ENCODE assay signal across 21 mouse cellular contexts in genomic region chr5:137335066-137335465, GRCm38 (mm10). TPM values are rescaled to one million over a fixed set of nuclear protein-coding genes. Genes with fewer than 3 reads are reported as not detected.
"Had no signal": no experiment of that assay in that cellular context is flagged by ENCODE, and none has a peak within 500 bp of the region (broad histone marks: within the 10 kb centered on the region; RNA-seq: fewer than 3 reads in every experiment).

No protein-coding gene starts in this region.

- ATAC-seq: liver, postnatal 0 days; midbrain, embryonic 13.5 days; midbrain, embryonic 16.5 days had no signal

- H3K9ac ChIP-seq: liver, embryonic 14.5 days; liver, postnatal 0 days; lung, embryonic 15.5 days; midbrain, embryonic 13.5 days; stomach, embryonic 15.5 days had no signal

- H3K4me2 ChIP-seq: midbrain, embryonic 13.5 days had no signal

- H3K4me3 ChIP-seq: left cerebral cortex, adult 2 months; lung, embryonic 15.5 days; megakaryocyte, embryonic 14.5 days; midbrain, embryonic 10.5 days; midbrain, embryonic 13.5 days; myocyte; stomach, embryonic 15.5 days had no signal

- H3K9me3 ChIP-seq: lung, embryonic 15.5 days; megakaryocyte, embryonic 14.5 days; midbrain, embryonic 10.5 days; midbrain, embryonic 13.5 days; stomach, embryonic 15.5 days had no signal

- H3K27ac ChIP-seq: left cerebral cortex, adult 2 months; liver, embryonic 14.5 days; lung, embryonic 15.5 days; midbrain, embryonic 10.5 days; midbrain, embryonic 13.5 days; stomach, embryonic 15.5 days had no signal

- H3K36me3 ChIP-seq: lung, embryonic 15.5 days; stomach, embryonic 15.5 days had no signal

- DNase-seq: kidney, adult 18-20 months; kidney, postnatal 10 days; kidney, postnatal 36 days; layer of hippocampus, postnatal 36 days; liver, postnatal 0 days; lung, postnatal 10 days; lung, postnatal 36 days; retina, postnatal 1 day; right cerebral cortex, postnatal 25 days; spleen, adult 18-20 months; thymus, postnatal 25 days had no signal

- H3K27me3 ChIP-seq: lung, embryonic 15.5 days; stomach, embryonic 15.5 days had no signal

RNA-seq across cellular contexts. Expression of gene Ephb4, which starts 14.8 kb away (rescaled TPM):
- total RNA-seq: monocyte, adult 5-6 weeks had no signal
